Mouse (Mus musculus) CD4-positive, CD25-positive, alpha-beta regulatory T cell, adult 4 months (primary cell): ENCODE measurements at regions not wholly inside any gene's neighbourhood (a gene's known extent, or its start where the extent isn't known, plus 50 kb on each side); places are given as distances from the start of the nearest gene placed in this dataset.

Source experiments
- ATAC-seq: one replicate; pipeline ENCODE4 v1.8.0; 2017

DNA sequence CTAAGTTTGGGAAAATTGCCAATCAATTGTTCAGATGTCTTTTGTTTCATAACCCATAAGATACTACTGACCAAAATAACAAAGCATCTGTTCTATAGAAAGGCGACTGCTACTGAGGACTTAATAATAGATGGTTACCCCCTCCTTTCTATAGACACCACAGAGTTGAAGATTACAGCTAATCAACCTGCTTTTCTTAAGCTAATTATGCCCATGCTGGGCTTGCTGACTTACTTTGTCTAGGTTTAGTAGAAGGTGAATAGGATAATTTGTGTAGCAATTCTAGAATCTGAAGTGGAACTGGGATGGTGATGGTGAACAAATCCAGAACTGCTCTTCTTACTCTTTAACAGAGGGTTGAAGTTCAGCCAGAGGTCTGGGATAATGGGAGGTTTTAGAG, 53.8 kb upstream of the Tbx18 start:
- no peak for ATAC-seq

DNA sequence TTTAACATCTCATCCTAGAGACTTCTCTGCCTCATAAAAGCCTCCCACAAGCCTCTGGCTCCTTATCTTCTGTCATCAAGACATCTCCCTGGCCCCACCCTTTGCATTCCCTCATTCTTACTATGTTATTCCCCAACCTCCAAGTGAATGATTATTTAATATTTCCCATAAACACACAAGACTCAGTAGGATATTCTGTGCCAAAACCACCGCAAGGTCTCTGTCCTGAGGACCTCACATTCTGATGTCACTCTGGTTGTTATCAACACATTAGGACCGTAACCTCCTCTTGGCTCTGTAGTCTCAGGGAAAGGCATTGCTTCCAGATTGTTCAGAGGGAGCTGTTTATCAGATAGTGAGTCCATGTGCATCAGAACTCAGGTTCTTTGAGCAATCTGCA, 80.7 kb upstream of the Tbx18 start:
- no peak for ATAC-seq

DNA sequence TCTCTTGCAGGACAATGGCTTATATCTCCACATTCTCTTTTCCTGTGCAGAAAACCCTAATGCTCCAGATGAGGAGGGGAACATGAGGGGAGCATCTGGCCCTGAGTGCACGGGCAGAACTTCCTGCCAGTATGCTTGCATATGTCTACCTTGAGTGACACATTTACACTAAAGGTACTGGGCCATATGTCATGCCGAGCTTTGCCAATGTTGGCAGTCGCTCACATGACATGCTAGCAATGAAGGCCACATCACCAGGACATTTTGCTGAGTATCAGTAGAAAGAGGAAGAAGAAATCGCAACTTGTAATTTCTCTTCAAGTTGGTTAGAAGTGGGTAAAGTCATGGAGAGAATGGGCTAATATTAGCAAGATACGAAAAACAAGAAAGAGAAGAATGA, 91.2 kb upstream of the Tbx18 start:
- ATAC-seq = no peak

GRCm38 (mm10) chr9:87824691-87825230, 93.7 kb upstream of the Tbx18 start:
- no peak for ATAC-seq

DNA sequence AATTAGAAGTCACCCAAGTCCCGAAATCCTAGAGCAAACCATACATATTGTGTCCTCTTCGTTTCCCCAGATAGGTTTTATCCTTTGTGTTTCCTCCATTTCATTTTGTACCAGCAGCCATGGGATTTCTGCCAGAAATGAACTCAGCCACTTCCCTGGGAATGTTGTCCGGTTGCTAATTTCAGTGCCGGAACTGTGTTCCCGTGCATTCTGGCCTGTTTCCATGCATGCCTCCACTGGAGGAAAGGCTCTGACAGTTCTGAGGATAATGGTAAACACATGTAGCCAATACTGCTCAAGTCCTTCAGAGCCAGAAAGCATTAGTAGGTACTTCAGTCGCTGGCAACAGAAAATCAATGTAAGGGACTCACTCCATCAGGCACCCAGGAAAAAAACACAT, 112.8 kb upstream of the Tbx18 start:
- ATAC-seq = no peak

DNA sequence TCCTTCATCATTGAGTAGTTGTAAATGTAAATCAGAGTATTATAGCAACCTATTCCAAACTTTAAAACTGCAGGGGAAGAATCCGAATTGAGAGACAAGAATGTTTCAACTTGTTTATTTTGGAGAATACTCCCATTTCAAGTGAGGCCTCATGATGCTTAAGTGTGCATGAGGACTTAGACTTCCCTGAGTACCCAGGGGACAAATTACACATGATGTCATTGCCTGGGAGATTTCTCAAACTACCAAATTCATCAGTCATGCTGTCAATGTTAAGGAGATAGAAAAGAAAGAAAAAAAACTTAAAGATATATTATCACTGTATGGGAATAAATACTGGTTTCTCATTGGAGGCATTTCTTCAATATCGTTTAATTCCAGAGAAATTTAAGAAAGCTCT, 113.4 kb upstream of the Tbx18 start:
- no peak for ATAC-seq

DNA sequence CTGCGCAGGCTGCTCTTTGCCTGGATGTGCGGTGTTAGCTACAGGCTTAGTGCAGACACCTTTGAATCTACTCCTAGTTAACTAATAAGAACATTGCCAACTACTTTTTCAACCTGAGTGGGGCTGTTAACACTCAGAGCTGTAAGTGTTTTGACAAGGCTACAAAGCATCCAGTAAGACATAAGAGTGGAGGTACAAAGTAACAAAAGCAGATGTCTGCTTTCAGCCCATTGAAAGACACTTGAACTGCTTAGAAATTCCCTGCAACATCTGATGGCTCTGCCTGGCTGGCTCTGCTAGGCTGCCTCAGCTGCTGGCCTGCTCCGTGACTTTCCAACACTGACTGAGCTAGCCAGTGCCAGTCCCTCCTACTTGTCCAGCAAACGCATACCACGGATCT, 117.8 kb upstream of the Tbx18 start:
- no peak for ATAC-seq

DNA sequence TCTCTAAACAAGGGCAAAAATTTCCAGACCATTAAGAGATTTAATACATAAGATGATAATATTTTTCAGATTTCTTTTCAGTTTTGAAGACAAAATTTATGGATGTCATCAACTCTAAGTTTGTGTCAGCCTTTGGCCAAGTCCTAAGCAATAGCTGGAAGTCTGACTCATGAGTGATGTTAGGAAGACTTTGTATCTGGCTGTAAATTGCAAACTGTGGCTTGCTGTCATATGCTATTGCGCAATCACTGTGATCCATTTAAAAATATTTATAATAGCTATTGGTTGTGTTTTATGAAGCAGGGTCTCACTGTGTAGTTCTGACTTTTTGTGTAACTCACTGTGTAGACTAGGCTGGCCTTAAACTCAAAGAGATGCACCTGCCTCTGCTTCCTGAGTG, 119.1 kb upstream of the Tbx18 start:
- ATAC-seq = no peak

GRCm38 (mm10) chr9:87861588-87861987, 130.5 kb upstream of the Tbx18 start:
- ATAC-seq = no peak

DNA sequence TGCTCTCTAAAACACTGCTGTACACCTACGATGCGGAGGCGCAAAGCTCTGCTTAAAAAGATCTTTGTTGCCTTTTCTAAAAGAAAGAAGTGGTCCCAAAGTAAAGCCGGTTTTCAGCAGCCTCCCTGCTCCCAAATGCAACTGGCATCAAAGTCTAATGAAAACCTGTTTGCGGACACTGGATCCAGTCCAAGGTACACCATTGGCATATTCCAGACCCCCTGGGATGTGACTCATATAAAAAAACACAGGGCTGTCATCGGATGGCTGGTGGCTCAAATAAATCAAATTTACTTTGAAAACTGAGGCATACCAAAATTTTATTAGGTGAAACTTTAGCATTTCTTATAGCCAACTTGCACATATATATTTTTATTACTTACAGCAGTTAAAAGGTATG, 134.2 kb upstream of the Tbx18 start:
- no peak for ATAC-seq

DNA sequence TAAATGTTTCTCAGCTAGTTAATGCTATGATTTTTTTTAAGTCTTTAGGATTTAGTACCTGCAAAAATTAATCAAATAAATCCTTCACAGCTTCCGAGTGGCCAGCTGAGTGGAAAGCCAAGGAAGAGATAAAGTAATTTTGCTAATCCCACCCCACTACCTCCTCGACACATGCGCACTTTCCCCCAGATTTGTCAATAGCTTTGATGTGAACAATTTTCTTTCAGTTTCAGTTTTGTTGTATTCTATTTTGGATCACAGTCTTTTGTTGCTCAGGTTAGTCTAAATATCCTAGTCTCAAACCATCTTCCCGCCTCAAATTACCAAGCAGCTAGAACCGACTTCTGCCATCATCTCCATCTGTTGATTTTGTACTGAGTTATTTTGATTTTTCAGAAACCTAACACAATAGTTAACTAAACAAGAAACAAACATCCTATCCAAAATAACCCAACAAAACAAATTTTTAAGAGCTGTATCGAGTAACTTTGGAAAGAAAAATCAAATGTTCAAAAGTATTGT, 141.4 kb upstream of the Tbx18 start:
- ATAC-seq = no peak

DNA sequence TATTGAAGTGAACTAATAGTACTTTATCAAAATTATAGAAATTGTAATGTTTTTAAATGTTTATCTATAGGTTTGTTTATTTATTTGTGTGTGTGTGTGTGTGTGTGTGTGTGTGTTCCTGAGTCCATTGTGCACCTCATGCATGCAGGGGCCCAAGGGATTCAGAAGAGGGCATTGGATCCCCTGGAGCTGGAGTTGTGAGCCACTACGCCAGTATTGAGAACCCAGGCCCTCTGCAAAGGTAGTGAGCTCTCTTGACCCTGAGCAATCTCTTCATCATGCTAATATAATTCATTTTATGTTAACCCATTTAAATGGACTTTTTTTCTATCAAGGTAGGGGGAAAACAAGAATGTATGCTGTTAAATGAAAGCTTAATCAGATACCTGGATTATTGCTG, 151.5 kb upstream of the Tbx18 start:
- ATAC-seq = no peak

DNA sequence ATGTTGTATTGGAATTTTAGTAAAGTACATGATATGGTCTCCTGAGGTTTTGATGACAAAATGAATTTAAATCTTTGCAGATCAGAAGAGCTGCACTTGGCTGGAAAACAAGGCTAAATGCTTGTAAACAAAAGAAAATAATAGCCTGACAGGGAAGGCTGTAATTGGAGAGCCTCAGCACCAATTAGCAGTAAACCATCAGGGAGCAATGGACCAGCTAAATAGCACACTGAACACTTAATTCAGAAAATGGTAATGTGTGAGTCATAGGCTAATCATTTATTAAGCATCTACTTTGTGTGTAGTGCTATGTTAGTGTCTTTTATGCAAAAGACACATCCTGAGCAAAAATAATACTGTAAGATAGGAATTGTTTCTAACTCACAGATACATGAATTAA, 152.0 kb upstream of the Tbx18 start:
- no peak for ATAC-seq

GRCm38 (mm10) chr9:87894051-87894450, 163.0 kb upstream of the Tbx18 start:
- ATAC-seq = no peak

GRCm38 (mm10) chr9:87894596-87894995, 163.5 kb upstream of the Tbx18 start:
- ATAC-seq = no peak

DNA sequence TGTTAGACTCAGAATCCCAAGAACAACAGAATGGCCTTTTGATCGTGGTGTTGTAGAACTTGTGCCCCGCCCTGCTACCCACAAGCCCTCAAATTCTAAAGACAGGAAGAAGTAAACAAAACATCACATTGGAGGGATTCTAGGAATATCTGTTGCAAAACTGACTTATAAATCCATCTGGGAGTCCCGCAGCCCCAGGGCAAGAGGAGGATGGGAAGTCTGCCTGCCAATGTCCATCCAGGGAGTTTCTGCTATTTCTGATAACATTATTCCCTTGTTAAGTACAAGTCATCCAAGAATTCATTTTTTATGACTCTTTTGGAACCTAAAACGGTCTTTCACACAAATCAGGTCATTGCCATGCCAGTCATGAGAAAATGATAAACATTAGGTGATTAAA, 164.5 kb upstream of the Tbx18 start:
- ATAC-seq = no peak

- ATAC-seq = no peak
These were observed 166.3 kb upstream of the Tbx18 start for GRCm38 (mm10) chr9:87897336-87897735.

- ATAC-seq = no peak
These were observed 168.3 kb upstream of the Tbx18 start for GRCm38 (mm10) chr9:87899368-87899767.

DNA sequence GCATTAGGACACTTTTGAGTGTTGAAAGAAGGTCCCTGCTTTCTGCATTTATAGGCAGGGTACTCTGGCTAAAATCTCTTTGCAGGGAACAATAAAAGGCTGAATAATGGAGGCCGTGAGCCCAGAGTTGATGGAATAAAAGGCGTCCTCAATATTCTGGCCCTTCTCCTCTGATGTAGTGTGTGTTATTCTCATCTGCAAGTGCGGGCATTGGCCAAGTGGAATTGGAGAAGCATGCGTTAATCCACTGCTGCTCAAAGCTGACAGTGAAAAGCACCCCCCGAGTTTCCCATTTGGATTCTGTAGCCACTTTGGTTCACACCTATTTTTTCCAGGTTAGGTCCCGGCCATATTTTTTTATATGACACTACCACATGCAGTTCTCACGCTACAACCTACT, 168.7 kb upstream of the Tbx18 start:
- no peak for ATAC-seq

- no peak for ATAC-seq
These were observed 190.2 kb upstream of the Tbx18 start for GRCm38 (mm10) chr9:87921291-87921690.

DNA sequence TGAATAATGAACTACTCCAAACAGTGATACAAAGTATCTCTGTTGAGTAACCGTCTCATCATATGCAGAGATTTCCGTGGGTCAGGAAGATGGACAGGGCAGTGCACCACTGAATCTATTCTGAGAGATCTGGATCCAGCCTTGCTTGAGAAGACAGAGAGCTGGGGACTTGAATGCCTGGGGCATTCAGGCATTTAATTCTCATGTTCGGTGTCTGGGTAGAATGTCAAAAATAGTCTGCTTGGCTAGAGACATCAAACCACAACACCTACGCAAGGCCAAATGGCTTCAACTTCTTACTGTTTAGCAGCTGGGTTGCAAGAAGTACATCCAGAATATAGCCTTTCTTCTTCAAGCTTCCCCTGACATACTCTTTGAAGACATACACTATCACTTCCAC, 194.1 kb upstream of the Tbx18 start:
- no peak for ATAC-seq

DNA sequence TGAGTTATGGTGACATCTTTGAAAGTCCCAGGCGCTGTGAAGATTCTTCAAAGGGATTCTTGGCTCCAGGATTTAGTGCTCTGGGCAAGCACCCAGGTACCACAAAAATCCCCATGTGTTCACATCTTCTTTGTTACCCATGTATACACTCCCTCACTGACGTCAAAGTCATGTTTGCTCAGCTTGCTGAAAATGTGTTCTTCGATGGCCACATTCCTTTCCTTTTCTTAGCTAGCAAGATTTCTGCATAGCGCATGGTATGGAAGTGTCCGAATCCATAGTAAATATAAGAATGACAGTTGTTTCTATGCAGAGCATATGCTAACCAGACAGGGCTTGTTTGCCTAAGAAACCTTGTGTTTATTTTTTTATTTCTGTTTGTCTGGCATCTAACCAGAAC, 202.2 kb upstream of the Tbx18 start:
- no peak for ATAC-seq

GRCm38 (mm10) chr9:87952426-87952825, 221.4 kb upstream of the Tbx18 start:
- ATAC-seq = no peak

DNA sequence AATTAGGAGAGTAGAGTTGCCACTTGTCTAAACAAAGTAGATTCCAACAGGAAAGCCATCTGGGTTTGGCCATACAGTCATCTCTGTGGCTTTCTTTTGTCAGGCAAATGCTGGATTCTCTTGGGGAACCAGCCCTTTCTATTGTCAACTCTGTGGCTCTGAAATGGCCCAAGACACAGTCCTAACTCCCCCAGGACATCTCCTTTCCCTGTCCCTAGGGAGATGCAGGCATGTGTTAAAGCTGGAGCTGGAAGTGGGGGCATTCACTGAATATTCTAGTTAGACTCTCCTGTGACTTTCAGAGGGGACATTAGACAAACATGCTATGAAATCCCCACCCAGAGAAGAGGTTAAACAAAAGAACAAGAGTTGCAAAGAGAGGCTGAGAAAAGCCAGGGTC, 223.9 kb upstream of the Tbx18 start:
- ATAC-seq = no peak

GRCm38 (mm10) chr9:87961796-87962195, 230.7 kb upstream of the Tbx18 start:
- ATAC-seq = no peak

GRCm38 (mm10) chr9:87964508-87964907, 233.4 kb upstream of the Tbx18 start:
- no peak for ATAC-seq
